Mouse (Mus musculus): ENCODE data around the gene Rhbdf2.
"Not testable (repeated sequence)": the region's sequence is repeated elsewhere in the genome, so short reads cannot be mapped to it uniquely, and the experiment has no call there.

The Rhbdf2 gene

DNA sequence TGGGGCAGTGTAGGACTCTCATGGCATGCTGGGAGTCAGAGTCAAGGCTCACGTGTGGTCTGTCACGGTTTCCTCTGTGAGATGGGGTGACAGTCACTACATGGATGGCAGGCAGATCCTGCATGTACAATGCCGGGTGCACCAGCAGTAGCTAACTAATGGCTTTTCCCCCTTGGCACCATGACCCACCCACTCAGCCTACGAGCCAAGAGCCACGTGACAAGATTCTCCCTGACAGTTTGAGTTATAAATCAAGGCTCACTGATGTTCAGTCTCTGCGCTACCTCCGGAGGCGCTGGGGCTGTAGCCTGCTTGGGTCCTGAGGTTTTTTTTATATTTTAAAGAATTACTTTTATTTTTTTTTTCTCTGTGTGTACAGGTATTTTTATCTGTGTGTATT lies 7.3 kb downstream of the Rhbdf2 start:
- DNase-seq (ENCODE audit: low spot score in 2 of 2), result no peak

DNA sequence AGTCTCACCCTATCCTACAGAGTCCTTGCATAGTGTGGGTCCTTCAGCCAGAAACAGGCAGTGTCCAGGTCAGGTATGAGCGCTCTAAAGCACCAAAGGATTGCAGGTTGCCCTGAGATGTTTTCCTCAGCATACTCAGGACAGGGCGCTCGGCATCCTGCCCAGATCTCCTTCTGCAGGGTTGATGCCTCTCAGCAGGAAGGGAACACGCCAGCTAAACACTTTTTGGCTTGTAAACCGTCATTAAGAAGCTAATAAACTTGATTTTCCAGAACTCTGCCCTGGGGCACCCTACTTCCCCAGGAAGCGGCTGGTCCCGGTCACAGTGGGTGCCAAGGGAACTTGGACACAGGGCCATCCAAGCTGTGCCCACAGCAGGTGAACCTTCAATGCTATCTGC lies 7.7 kb downstream of the Rhbdf2 start:
- peak in 1 of 2 experiments; percentile 49 for DNase-seq (ENCODE audit: low spot score in 2 of 2)

DNA sequence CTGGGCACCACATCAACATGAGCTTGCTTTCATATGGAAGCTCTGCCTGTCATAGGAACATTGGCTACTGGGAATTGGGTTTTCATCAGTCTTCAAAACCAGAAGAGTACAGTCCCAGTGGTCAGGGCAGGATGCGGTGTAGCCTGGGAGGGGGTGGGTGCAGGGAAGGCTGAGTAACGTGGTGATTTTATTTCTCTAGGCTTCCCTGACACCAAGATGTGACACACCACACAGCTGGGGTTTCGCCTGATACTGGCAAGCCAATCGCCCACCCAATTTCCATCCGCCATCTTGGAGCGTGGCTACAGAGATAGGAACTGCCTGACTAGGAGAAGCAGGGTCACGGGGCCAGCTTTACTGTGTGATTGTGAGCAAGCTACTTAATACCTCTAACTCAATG lies 8.2 kb downstream of the Rhbdf2 start:
- no peak for DNase-seq (ENCODE audit: low spot score in 2 of 2)

DNA sequence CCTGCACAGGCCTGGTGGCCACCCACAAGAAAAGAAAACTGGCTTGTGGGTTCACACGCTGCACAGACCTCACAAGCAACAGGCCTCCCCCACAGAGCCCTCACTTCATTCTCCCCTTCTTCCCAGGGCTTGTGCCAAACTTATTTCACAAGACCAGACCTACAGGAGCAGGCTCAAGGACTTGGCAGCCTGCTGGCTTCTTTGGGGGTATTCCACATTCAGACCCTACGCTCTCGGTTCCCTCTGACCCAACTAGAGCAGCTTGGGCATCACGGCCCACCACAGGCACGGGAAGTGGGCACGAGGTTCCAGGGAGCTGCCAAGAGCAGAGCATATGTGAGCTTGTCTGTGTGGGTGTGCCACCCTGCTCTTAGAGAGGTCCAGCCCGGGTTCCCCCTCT lies 9.2 kb downstream of the Rhbdf2 start:
- DNase-seq (ENCODE audit: low spot score in 2 of 2), result no peak

DNA sequence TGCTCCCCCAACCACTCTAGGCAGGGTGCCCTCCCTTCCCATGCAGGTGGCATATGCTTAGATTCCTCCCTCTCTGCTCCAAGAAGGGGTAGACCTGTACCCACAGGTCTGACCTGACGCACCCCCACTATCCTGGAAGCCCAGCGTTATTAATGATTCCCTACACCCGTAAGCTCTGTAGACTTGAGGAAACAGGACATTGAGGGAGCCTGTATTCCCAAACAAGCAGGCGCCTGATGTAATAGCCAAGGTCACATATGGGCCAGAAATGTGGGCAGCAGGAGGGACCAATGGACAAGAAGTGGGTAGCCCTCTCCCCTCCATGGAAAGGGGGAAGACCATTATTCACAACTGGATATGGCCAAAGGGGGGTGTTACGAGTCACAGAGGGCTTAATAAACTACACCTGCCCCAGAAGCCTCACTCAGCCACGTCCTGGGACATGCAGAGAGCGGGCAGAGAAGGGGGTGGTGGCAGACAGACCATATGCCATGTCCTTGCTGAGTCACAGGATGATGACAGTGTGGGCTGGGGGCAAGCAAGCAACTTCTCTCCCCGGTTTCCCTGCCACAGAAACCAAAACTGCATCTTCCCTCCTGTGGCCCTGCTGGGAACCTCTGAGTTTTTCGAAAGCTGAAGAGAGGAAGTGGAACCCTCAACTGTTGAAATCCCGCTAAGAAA lies 10.2 kb downstream of the Rhbdf2 start:
- no peak for DNase-seq (ENCODE audit: low spot score in 2 of 2)

DNA sequence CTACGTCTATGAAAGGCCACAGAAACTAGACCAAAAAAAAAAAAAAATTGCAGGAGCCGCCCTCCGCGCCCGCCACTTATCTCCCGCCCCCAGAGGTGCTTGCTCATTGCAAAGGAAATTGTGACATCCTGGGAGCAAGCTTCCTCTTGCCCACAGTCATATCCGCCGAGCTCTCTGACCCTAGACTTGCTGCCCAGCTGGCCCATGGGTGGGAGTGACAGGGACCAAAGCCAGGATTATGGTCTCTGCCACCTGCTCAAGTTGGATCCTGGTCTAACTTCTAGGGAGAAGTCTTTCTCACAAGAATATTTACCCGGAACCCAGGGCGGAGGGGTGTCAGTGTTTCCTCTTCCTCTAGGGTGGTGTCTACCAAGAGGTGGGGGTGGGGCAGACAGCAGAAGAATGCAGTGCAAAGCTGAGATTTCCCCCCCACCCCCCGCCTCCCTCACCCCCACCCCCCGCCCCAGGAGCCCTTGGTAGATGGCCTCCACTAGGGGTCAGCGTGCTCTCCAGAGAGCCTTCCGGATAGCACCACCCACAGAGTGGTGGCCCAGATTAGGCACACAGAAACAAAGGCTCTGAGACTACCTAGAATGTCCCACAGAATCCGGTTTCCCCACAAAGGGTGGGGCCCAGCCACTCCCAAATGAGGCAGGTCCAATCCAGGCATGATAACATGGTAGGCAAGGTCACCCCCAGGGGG lies 10.9 kb downstream of the Rhbdf2 start:
- DNase-seq (ENCODE audit: low spot score in 2 of 2), result no peak

DNA sequence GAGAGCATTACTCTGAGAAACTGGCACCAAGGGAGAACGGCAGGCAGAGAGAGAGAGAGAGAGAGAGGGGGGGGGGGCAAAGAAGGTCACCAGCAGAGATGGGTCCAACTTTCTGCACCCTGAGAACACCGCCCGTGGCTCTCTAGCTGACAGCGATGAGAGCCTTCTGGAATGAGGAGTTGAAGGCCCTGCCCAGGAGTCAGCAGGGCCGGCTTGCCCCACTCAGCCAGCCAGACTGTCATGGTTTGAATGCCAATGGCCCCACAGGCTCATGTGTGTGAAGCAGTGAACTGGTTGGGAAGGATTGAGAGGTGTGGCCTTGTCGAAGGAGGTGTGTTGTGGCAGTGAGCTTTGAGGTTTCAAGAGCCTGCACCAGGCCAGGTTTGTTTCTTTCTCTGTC lies 13.6 kb downstream of the Rhbdf2 start:
- no peak for DNase-seq (ENCODE audit: low spot score in 2 of 2)

DNA sequence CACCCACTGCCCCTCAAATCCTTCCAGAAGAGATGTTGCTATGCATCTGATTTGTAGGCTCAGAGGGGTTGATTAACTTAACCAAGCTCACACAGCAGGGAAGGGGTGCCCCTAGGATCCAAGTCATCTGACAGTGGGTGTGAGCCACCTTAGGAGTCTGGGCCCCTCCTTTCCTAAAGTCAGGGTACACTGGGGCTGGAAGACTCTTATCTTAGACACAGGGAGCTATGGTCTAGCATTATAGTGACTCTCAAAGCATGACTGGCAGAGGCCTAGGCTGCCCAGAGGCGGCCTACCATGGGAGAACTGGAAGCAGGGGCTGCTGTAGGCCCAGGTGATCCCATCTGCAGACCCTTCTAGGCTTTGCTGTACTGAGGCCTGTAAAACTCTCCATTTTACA lies 14.3 kb downstream of the Rhbdf2 start:
- DNase-seq (ENCODE audit: low spot score in 2 of 2), result no peak

DNA sequence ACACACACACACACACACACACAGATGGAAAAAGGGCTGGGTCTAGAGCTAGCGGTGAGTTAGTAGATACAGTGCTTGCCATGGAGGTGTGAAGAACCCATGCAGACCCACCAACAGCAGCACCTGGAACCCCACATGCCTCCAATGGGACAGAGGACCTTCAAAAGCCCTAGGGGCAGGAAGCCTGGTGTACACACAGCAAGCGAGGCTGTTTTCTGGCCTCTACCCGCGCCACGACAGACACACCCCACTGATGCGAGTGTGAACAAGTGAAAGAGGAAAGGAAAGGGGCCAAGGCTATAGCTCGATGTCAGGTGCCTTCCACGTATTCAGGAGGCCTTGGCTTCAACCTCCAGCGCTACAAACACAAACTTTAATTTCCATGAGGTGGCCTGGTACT lies 14.9 kb downstream of the Rhbdf2 start:
- DNase-seq (ENCODE audit: low spot score in 2 of 2), result no peak

DNA sequence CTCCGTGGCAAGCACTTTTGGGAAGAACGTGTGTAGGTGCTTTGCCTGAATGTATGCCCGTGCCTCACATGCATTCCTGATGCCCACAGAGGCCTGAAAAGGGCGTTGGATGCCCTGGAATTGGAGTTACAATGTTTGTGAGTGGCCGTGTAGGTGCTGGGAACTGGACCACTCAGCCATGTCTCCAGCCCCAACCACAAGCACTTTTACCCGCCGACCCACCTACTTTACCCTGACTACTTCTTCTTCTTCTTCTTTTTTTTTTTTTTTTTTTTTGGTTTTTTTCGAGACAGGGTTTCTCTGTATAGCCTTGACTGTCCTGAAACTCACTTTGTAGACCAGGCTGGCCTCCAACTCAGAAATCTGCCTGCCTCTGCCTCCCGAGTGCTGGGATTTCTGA lies 15.7 kb downstream of the Rhbdf2 start:
- not testable (repeated sequence) for DNase-seq (ENCODE audit: low spot score in 2 of 2)

DNA sequence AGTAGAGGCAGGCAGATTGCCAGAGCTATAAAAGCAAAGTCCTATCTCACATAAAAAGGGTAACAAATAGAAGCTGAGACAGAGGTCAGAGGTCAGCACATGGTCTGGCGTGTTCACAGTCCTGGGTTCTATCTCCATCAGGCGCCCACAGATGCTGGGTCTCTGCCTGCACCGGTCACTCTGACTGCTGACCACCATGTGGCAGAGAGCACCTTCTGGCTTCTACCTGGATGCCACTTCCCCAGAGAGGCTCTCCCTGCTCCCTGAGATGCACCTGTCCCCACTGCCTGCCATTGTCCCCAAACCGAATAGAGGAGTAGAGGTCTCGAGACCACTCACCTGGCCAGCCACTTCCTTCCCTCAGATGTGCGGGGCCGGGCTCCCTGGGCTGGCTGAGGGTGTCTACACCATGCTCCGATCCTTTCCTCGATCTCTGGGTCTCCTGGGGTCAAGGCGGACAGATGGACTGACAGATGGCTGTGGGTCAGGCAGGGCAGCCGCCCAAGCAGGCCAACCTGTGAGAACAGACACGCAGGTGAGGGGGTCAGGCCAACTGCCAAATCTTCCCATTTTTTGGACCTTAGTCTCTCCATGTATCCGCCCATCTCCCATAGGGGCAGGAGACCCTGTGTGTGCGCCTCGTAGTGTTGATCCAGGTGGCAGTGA lies 16.7 kb downstream of the Rhbdf2 start:
- no peak for DNase-seq (ENCODE audit: low spot score in 2 of 2)

DNA sequence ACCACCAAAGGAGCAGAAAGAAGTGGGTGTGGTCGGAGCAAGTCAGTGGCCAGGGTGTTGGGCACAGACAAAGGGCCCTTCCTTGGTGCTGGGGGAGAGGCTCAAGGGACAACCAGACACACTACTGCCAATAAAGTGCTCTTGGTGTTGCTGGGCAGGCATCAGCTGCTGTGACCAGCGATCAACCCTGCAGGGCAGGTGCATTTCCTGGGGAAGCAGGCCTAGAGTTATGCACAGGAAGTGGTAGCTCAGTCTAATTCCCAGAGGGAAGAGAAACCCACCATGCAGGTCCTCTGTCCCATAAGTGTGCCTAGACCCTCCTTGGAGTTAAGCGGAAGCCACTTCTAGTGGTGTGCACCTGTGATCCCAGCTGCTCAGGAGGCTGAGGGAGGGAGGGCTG lies 19.1 kb downstream of the Rhbdf2 start:
- DNase-seq (ENCODE audit: low spot score in 2 of 2), result no peak

DNA sequence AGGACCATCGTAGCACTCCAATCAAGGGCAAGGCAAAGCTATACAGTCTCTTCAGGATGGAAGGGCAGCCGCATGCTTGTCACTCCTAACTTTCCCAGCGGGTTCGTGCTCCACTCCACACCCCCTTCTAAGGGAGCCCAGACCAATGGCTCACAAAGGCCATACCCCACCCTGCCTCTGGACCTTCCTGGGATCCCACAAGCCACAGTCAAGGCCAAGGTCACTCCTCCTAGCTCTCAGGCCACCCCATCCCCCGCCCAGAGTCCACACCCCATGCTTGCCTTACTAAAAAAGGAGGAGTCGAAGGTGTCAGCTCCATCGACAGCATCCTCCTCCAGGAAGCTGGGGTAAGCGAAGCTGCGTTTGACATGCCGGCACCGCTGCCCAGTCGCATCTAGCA lies 22.7 kb downstream of the Rhbdf2 start:
- DNase-seq (ENCODE audit: low spot score in 2 of 2), result no peak

DNA sequence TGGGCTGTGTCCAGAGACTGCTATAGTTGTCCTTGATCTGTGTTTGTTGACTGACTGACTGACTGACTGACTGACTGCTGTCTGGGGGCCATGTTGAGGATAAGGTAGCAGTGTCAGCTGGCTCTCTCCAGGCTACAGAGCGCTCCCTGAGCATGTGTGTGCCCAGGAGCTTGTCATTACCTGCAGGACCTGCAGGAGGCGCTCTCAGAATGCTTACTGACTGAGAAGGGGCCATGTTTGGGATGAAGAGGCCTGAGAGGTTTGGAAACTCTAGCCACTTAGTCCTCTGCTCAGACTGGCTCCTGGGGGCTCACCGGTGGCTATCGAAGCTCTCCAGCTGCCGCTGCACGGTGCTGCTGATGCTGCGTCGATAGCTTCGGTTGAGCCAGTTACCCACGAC lies 23.5 kb downstream of the Rhbdf2 start:
- no peak for DNase-seq (ENCODE audit: low spot score in 2 of 2)

DNA sequence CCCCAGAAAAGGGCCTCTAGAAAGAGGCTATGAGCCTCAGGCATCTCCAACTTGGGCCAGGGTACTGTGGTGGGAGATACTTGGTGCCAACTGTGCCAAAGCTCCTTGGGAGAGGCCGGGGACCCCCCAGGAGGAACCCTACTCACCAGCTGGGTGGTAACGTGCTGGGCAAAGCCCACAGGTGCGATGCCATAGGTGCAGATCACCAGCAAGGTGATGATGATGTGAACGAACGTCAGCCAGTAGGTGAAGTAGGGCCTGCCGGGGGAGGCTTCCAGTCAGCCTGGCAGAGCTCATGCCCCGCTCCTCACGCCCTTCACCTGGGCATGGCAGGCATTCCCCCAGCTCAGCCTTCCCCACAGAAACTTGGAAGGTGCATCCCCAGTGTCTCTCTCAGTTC lies 24.8 kb downstream of the Rhbdf2 start:
- DNase-seq (ENCODE audit: low spot score in 2 of 2), result no peak

DNA sequence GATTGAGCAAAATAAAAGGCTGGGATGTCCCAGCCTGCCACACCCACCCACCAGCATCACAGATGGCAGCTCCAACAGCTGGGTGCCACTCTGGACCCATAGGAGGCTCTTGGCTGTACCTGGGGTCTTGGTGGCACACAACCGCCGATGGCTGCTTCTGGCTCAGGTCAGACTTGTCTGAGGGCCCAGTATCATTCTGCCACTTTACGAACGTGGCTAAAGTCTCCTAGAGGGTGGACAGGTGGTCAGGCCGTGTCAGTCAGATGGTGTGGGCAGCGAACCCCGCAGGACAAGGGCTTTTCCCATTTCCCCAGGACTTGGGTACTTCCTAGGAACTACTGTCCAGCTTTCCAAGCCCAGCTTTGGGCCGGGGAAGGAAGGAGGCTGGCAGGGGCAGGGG lies 25.7 kb downstream of the Rhbdf2 start:
- DNase-seq (ENCODE audit: low spot score in 2 of 2), result no peak

DNA sequence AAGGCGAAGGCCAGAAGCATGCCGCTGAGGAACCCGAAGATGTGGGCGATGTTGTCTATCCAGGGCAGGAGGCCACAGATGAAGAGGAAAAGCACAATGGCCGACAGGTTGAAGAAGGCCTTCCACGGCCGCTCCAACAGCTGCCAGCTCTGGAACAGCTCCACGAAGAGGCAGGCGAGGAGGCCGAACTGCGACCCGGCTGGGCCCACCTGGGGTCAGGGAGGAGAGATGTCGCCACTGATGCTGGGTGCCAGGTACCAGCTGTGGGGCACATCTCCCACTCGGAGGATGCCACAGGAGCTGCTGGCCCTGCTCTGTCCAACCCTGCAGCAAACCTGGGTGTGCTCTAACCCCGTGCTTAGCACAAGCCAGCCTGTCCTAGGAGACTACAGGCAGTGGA lies 27.6 kb downstream of the Rhbdf2 start:
- no peak for DNase-seq (ENCODE audit: low spot score in 2 of 2)

DNA sequence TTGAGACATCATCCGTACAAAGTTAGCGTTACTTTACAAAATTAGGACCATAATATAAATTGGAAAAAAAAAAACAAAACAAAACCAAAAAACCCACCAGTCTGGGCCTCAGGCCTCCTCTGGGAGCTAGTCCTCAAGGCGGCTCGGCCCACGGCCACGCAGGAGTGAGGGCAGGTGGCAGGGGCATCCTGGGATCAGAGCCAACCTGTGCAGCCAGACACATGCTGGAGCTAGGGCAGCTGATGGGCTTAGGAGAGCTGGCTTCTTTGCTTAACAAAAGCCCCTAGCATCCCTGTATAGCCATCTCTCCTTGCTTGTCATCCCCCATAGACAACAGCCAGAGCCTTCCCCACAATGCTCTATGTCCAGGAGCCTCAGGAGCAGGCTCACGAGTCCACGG lies 28.6 kb downstream of the Rhbdf2 start:
- DNase-seq (ENCODE audit: low spot score in 2 of 2), result peak in 1 of 2 experiments; percentile 58

DNA sequence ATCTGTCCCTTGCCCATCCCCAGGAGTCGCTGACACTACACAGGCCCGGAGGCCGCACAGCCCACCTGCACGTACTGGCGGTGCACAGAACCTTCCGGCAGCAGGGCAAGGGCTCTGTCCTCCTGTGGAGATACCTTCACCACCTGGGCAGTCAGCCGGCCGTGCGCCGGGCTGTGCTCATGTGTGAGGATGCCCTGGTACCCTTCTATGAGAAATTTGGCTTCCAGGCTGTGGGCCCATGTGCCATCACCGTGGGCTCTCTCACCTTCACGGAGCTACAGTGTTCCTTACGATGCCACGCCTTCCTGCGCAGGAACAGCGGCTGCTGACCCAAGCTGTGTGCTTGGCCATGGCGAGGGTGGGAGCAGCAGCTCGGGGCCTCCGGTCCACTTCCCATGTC lies 30.1 kb downstream of the Rhbdf2 start:
- no peak for DNase-seq (ENCODE audit: low spot score in 2 of 2)

DNA sequence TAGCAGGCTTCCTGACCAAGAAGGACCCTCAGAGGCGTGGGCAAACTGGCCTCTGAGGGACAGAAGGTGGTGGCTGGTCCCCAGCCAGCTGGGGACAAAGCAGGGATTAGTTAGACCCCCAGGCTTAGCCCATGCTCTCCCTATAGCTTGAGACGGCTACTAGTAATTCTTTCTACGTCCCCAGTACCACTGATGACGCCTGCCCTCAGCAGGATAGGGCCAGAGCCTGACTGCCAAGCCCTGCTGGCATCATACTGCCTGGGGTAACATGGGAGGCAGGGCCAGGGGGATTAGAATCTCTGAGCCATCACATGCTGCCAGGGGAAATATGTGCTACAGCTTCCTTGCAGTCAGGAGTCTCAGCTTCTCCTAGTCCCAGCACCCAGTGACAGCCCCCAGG lies 33.5 kb downstream of the Rhbdf2 start:
- no peak for DNase-seq (ENCODE audit: low spot score in 2 of 2)

DNA sequence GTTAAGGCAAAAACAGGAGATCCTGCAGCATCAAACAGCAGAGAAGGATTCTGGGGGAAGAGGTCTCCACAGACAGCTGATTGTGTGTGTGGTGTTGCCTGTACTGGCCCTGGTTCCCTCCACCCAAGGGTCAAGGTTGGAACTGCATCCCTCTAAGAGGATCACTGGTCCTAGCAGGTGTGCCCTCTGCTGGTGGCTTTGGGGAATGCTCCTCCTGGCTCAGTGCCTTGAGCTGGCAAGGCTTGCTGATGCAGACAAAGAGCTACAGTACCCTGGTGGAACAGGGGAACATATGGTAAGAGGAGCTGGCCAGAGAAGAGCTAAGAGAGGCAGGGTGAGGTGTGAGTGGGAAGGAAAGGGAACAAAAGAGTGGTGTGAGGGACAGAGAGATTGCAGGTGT lies 34.4 kb downstream of the Rhbdf2 start:
- peak; percentile 100 for DNase-seq (ENCODE audit: low spot score in 2 of 2)

DNA sequence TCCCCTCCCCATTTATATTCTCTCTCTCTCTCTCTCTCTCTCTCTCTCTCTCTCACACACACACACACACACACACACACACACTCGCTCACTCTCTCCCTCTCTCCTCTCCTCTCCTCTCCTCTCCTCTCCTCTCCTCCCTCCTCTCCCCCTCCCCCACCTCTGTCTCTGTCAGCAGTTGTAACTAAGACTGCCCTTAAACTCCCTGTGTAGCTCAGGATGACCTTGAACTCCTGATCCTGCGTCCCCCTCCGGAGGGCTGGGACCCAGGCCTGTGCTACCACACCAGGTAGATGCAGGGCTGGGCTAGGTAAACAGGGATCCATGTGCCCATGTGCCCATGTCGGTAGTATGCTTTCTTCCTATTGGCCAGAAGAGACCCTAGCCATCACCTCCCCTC lies 35.2 kb downstream of the Rhbdf2 start:
- DNase-seq (ENCODE audit: low spot score in 2 of 2), result no peak

DNA sequence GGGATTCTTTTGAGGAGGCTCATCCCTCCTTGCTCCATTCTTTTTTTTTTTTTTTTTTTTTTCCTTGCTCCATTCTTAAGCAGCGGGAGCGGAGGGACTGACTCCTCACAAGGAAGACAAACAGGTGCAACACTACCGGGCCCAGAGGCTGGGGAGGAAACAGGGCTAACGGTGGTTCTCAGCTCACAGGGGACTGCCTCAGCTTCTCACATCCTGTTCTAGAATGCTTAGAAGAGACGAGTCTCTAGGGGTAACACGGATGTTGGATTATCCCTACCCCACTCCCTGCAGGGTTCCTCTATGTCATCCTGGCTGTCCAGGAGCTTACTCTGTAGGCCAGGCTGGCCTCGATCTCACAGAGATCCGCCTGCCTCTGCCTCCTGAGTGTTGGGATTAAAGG lies 37.2 kb downstream of the Rhbdf2 start:
- no peak for DNase-seq (ENCODE audit: low spot score in 2 of 2)
